Mouse (Mus musculus) hindbrain, embryonic 15.5 days (tissue): ENCODE measurements around the gene Znrf2. TPM values are rescaled to one million over a fixed set of nuclear protein-coding genes. Genes with fewer than 3 reads are reported as not detected.

ENCODE experiments used
- polyA plus RNA-seq: library from polyadenylated mRNA; unstranded; fragments of >200 nt; fragmentation: Nextera tagmentation; extraction: Ambion mirVana; gene quantifications from 2 replicates; pipeline ENCODE4 v1.2.1, GENCODE M21; 2015

The Znrf2 gene
- polyA plus RNA-seq, 1 experiment from 2014 or later = 4.7 TPM

Other genes with a start within 250 kb of the Znrf2 start
- 7.9 TPM in 2 replicates for gene Plekha8, start 221.8 kb upstream of the Znrf2 start, polyA plus RNA-seq
- 9.2 and 9.8 TPM in 2 replicates for gene Fkbp14, start 219.6 kb upstream of the Znrf2 start, polyA plus RNA-seq
- 89.1 and 89.7 TPM in 2 replicates for gene Mturn, start 135.3 kb upstream of the Znrf2 start, polyA plus RNA-seq
- 3.2 and 3.9 TPM in 2 replicates for gene Nod1, start 155.7 kb downstream of the Znrf2 start, polyA plus RNA-seq
- gene Ggct, start 176.0 kb downstream of the Znrf2 start, polyA plus RNA-seq = 12.7 and 15.3 TPM in 2 replicates
- gene Gars, start 221.1 kb downstream of the Znrf2 start, polyA plus RNA-seq = 197 TPM in 2 replicates